Mouse (Mus musculus): ENCODE results near the gene Emg1. TPM values are rescaled to one million over a fixed set of nuclear protein-coding genes. Genes with fewer than 3 reads are reported as not detected.

Emg1 gene
- 139 and 148 TPM in 2 replicates for polyA plus RNA-seq (2014; fragmentation: Nextera tagmentation; extraction: Ambion mirVana)

- peak; percentile 95 for ATAC-seq (replicated peaks; ENCODE audit: insufficient number of reproducible peaks, low FRiP score, low TSS enrichment)
- no peaks in the 10 kb centered on the region for H3K27me3 ChIP-seq (ENCODE audit: control insufficient read depth, insufficient read depth, low read length)
- no peaks in the 10 kb centered on the region for H3K9me3 ChIP-seq (replicated peaks; ENCODE audit: control insufficient read depth, low read length)
- H3K27ac ChIP-seq (ENCODE audit: low read depth, low read length) = peak within 1 kb of the TSS; percentile 64
- H3K9ac ChIP-seq (ENCODE audit: low read depth, low read length) = peak within 1 kb of the TSS; percentile 98
- WGBS (ENCODE audit: insufficient replicate concordance) = under 1% methylated on average over 71 of the region's 76 CpGs
- H3K36me3 ChIP-seq (ENCODE audit: control insufficient read depth, insufficient read depth, low read length) = peaks cover 20% of the 10 kb centered on the region
- peaks cover 13% of the 10 kb centered on the region for H3K4me1 ChIP-seq (ENCODE audit: control insufficient read depth, insufficient read depth, low read length)
- H3K4me3 ChIP-seq (ENCODE audit: low read depth, low read length) = peak within 1 kb of the TSS; percentile 63
- peak within 1 kb of the TSS; percentile 92 for H3K4me2 ChIP-seq
These were observed at the start of gene Emg1, which contains the start of gene Phb2 for GRCm38 (mm10) chr6:124711824-124712782. Gene Emg1, minus strand, starts transcription at chr6:124712178. Gene Phb2, plus strand, starts transcription at chr6:124712336.

- Histone ChIP-seq H3K9me3 (replicated peaks; ENCODE audit: control insufficient read depth, low read length) (no peaks in the 10 kb centered on the region), H3K4me1 (ENCODE audit: control insufficient read depth, insufficient read depth, low read length) (peaks cover 29% of the 10 kb centered on the region), H3K36me3 (ENCODE audit: control insufficient read depth, insufficient read depth, low read length) (no peaks in the 10 kb centered on the region), H3K27ac (ENCODE audit: low read depth, low read length) (peak overlapping the region; percentile 46; the same call in 1 of the 2 replicates), H3K4me3 (ENCODE audit: low read depth, low read length) (no peak overlapping the region), H3K4me2 (peak overlapping the region; percentile 49), H3K27me3 (ENCODE audit: control insufficient read depth, insufficient read depth, low read length) (peaks cover 11% of the 10 kb centered on the region), H3K9ac (ENCODE audit: low read depth, low read length) (peak overlapping the region; percentile 46)
- no peak for ATAC-seq (replicated peaks; ENCODE audit: insufficient number of reproducible peaks, low FRiP score, low TSS enrichment)
- 1% methylated on average over 5 of the region's 5 CpGs for WGBS (ENCODE audit: insufficient replicate concordance)
These were observed 47.3 kb upstream of the Emg1 start for GRCm38 (mm10) chr6:124759259-124759658.

GRCm38 (mm10) chr6:124758849-124759232, 46.9 kb upstream of the Emg1 start:
- Histone ChIP-seq H3K9ac (ENCODE audit: low read depth, low read length) (peak overlapping the region; percentile 46), H3K4me3 (ENCODE audit: low read depth, low read length) (no peak overlapping the region), H3K36me3 (ENCODE audit: control insufficient read depth, insufficient read depth, low read length) (no peaks in the 10 kb centered on the region), H3K27me3 (ENCODE audit: control insufficient read depth, insufficient read depth, low read length) (peaks cover 11% of the 10 kb centered on the region; the same call in 1 of the 2 replicates), H3K27ac (ENCODE audit: low read depth, low read length) (peak overlapping the region; percentile 46; the same call in 1 of the 2 replicates), H3K4me1 (ENCODE audit: control insufficient read depth, insufficient read depth, low read length) (peaks cover 32% of the 10 kb centered on the region), H3K4me2 (peak overlapping the region; percentile 49), H3K9me3 (replicated peaks; ENCODE audit: control insufficient read depth, low read length) (no peaks in the 10 kb centered on the region)
- WGBS (ENCODE audit: insufficient replicate concordance) = 43% methylated on average over 2 of the region's 2 CpGs
- no peak for ATAC-seq (replicated peaks; ENCODE audit: insufficient number of reproducible peaks, low FRiP score, low TSS enrichment)

- no peak for ATAC-seq (replicated peaks; ENCODE audit: insufficient number of reproducible peaks, low FRiP score, low TSS enrichment)
- peak overlapping the region; percentile 89 for H3K4me3 ChIP-seq (ENCODE audit: low read depth, low read length)
- H3K4me2 ChIP-seq = peak overlapping the region; percentile 82
- H3K9me3 ChIP-seq (replicated peaks; ENCODE audit: control insufficient read depth, low read length) = no peaks in the 10 kb centered on the region
- WGBS (ENCODE audit: insufficient replicate concordance) = 36% methylated on average over 5 of the region's 5 CpGs
- H3K9ac ChIP-seq (ENCODE audit: low read depth, low read length) = peak overlapping the region; percentile 93; the same call in 1 of the 2 replicates
- peak overlapping the region; percentile 95; the same call in 1 of the 2 replicates for H3K27ac ChIP-seq (ENCODE audit: low read depth, low read length)
- H3K4me1 ChIP-seq (ENCODE audit: control insufficient read depth, insufficient read depth, low read length) = peaks cover 34% of the 10 kb centered on the region
- H3K27me3 ChIP-seq (ENCODE audit: control insufficient read depth, insufficient read depth, low read length) = peaks cover 8% of the 10 kb centered on the region; the same call in 1 of the 2 replicates
- no peaks in the 10 kb centered on the region for H3K36me3 ChIP-seq (ENCODE audit: control insufficient read depth, insufficient read depth, low read length)
These were observed 46.2 kb upstream of the Emg1 start for GRCm38 (mm10) chr6:124757909-124758848.

GRCm38 (mm10) chr6:124757351-124757880, 45.4 kb upstream of the Emg1 start:
- peak overlapping the region; percentile 93 for H3K9ac ChIP-seq (ENCODE audit: low read depth, low read length)
- ATAC-seq (replicated peaks; ENCODE audit: insufficient number of reproducible peaks, low FRiP score, low TSS enrichment) = no peak
- no peaks in the 10 kb centered on the region for H3K36me3 ChIP-seq (ENCODE audit: control insufficient read depth, insufficient read depth, low read length)
- peak overlapping the region; percentile 89 for H3K4me3 ChIP-seq (ENCODE audit: low read depth, low read length)
- peak overlapping the region; percentile 82 for H3K4me2 ChIP-seq
- H3K27ac ChIP-seq (ENCODE audit: low read depth, low read length) = peak overlapping the region; percentile 95
- peaks cover 34% of the 10 kb centered on the region for H3K4me1 ChIP-seq (ENCODE audit: control insufficient read depth, insufficient read depth, low read length)
- H3K27me3 ChIP-seq (ENCODE audit: control insufficient read depth, insufficient read depth, low read length) = peaks cover 5% of the 10 kb centered on the region; the same call in 1 of the 2 replicates
- 10% methylated on average over 5 of the region's 5 CpGs for WGBS (ENCODE audit: insufficient replicate concordance)
- no peaks in the 10 kb centered on the region for H3K9me3 ChIP-seq (replicated peaks; ENCODE audit: control insufficient read depth, low read length)

GRCm38 (mm10) chr6:124756652-124757350, 44.8 kb upstream of the Emg1 start:
- peaks cover 34% of the 10 kb centered on the region for H3K4me1 ChIP-seq (ENCODE audit: control insufficient read depth, insufficient read depth, low read length)
- no peaks in the 10 kb centered on the region for H3K9me3 ChIP-seq (replicated peaks; ENCODE audit: control insufficient read depth, low read length)
- H3K9ac ChIP-seq (ENCODE audit: low read depth, low read length) = peak overlapping the region; percentile 93
- peak; percentile 64 for ATAC-seq (replicated peaks; ENCODE audit: insufficient number of reproducible peaks, low FRiP score, low TSS enrichment)
- H3K4me2 ChIP-seq = peak overlapping the region; percentile 82
- H3K4me3 ChIP-seq (ENCODE audit: low read depth, low read length) = peak overlapping the region; percentile 89
- no peaks in the 10 kb centered on the region for H3K36me3 ChIP-seq (ENCODE audit: control insufficient read depth, insufficient read depth, low read length)
- peak overlapping the region; percentile 95 for H3K27ac ChIP-seq (ENCODE audit: low read depth, low read length)
- WGBS (ENCODE audit: insufficient replicate concordance) = 1% methylated on average over 52 of the region's 54 CpGs
- H3K27me3 ChIP-seq (ENCODE audit: control insufficient read depth, insufficient read depth, low read length) = peaks cover 5% of the 10 kb centered on the region; the same call in 1 of the 2 replicates

- ATAC-seq (replicated peaks; ENCODE audit: insufficient number of reproducible peaks, low FRiP score, low TSS enrichment) = peak; percentile 71
- peak within 1 kb of the TSS; percentile 82 for H3K4me2 ChIP-seq
- H3K27me3 ChIP-seq (ENCODE audit: control insufficient read depth, insufficient read depth, low read length) = peaks cover 5% of the 10 kb centered on the region; the same call in 1 of the 2 replicates
- H3K9me3 ChIP-seq (replicated peaks; ENCODE audit: control insufficient read depth, low read length) = no peaks in the 10 kb centered on the region
- H3K36me3 ChIP-seq (ENCODE audit: control insufficient read depth, insufficient read depth, low read length) = no peaks in the 10 kb centered on the region
- under 1% methylated on average over 59 of the region's 100 CpGs for WGBS (ENCODE audit: insufficient replicate concordance)
- H3K27ac ChIP-seq (ENCODE audit: low read depth, low read length) = peak within 1 kb of the TSS; percentile 95
- peak within 1 kb of the TSS; percentile 93 for H3K9ac ChIP-seq (ENCODE audit: low read depth, low read length)
- peaks cover 34% of the 10 kb centered on the region for H3K4me1 ChIP-seq (ENCODE audit: control insufficient read depth, insufficient read depth, low read length)
- H3K4me3 ChIP-seq (ENCODE audit: low read depth, low read length) = peak within 1 kb of the TSS; percentile 89
These were observed 44.0 kb upstream of the Emg1 start, which contains the start of the genes Gm45234 and Atn1 for GRCm38 (mm10) chr6:124755831-124756595. Gene Gm45234, minus strand, starts transcription at chr6:124756021. Gene Atn1, minus strand, starts transcription at chr6:124756524.

All from heart, embryonic 11.5 days (tissue).